Mouse (Mus musculus) megakaryocyte, embryonic 14.5 days (primary cell): ENCODE measurements around the gene Ralgapb. TPM values are rescaled to one million over a fixed set of nuclear protein-coding genes. Genes with fewer than 3 reads are reported as not detected.

Experiments used
- H3K27me3 ChIP-seq: replicated peaks from 2 replicates; pipeline ENCODE3; 2012; ENCODE audit warnings: inconsistent platforms
- H3K36me3 ChIP-seq: replicated peaks from 2 replicates; pipeline ENCODE3; 2012; ENCODE audit warnings: low read length, inconsistent platforms, mixed read lengths
- H3K4me1 ChIP-seq: 2 replicates; pipeline ENCODE4 v1.6.1; 2012; ENCODE audit warnings: inconsistent platforms
- H3K4me3 ChIP-seq: replicated peaks from 2 replicates; pipeline ENCODE3; 2012; ENCODE audit warnings: moderate library complexity, mild to moderate bottlenecking, inconsistent platforms
- H3K9me3 ChIP-seq: 2 replicates; pipeline ENCODE4 v1.6.1; 2012; ENCODE audit warnings: inconsistent platforms
- FLI1 ChIP-seq: IDR thresholded peaks from 2 replicates; pipeline ENCODE4 v1.6.1; 2012; ENCODE audit warnings: low read length, inconsistent platforms, mixed read lengths
- GATA1 ChIP-seq: IDR thresholded peaks from 3 replicates; pipeline ENCODE4 v1.6.1; 2012; ENCODE audit warnings: mixed read lengths, low read length, inconsistent platforms, borderline replicate concordance
- polyA plus RNA-seq: library from polyadenylated mRNA; stranded (reverse); fragments of >175 nt; gene quantifications from 2 replicates; pipeline ENCODE4 v1.2.3, GENCODE M21; 2012; ENCODE audit warnings: low replicate concordance; ENCODE audit not compliant: insufficient read depth

Ralgapb gene
- polyA plus RNA-seq, 1 experiment = 1.7 TPM

GRCm38 (mm10) chr2:158512528-158512927 lies 102.9 kb downstream of the Ralgapb start, which contains the start of gene Arhgap40:
Gene Arhgap40 (plus strand): TSS chr2:158512796.
- H3K4me1 ChIP-seq = no peaks in the 10 kb centered on the region
- H3K9me3 ChIP-seq = peaks cover 5% of the 10 kb centered on the region
- H3K36me3 ChIP-seq = no peaks in the 10 kb centered on the region
- TF ChIP-seq FLI1 (no peak), GATA1 (no peak)
- no peak within 1 kb of the TSS for H3K4me3 ChIP-seq
- peaks cover 34% of the 10 kb centered on the region for H3K27me3 ChIP-seq

GRCm38 (mm10) chr2:158513821-158514336 lies 104.2 kb downstream of the Ralgapb start:
- H3K27me3 ChIP-seq = peaks cover 34% of the 10 kb centered on the region
- H3K4me1 ChIP-seq = no peaks in the 10 kb centered on the region
- peaks cover 5% of the 10 kb centered on the region for H3K9me3 ChIP-seq
- TF ChIP-seq FLI1 = no peak
- TF ChIP-seq GATA1 = no peak
- no peak overlapping the region for H3K4me3 ChIP-seq
- no peaks in the 10 kb centered on the region for H3K36me3 ChIP-seq

GRCm38 (mm10) chr2:158518583-158518982 lies 108.9 kb downstream of the Ralgapb start:
- Histone ChIP-seq H3K4me3 (no peak overlapping the region), H3K4me1 (no peaks in the 10 kb centered on the region), H3K9me3 (peaks cover 7% of the 10 kb centered on the region; the same call in 1 of the 2 replicates), H3K27me3 (peaks cover 38% of the 10 kb centered on the region), H3K36me3 (no peaks in the 10 kb centered on the region)
- TF ChIP-seq GATA1 = no peak
- TF ChIP-seq FLI1 = no peak

GRCm38 (mm10) chr2:158519071-158519470 lies 109.4 kb downstream of the Ralgapb start:
- H3K4me3 ChIP-seq = no peak overlapping the region
- no peak for TF ChIP-seq GATA1
- TF ChIP-seq FLI1 = no peak
- no peaks in the 10 kb centered on the region for H3K4me1 ChIP-seq
- peaks cover 41% of the 10 kb centered on the region for H3K27me3 ChIP-seq
- H3K9me3 ChIP-seq = peaks cover 7% of the 10 kb centered on the region; the same call in 1 of the 2 replicates
- H3K36me3 ChIP-seq = no peaks in the 10 kb centered on the region

- Histone ChIP-seq H3K9me3 (peaks cover 7% of the 10 kb centered on the region; the same call in 1 of the 2 replicates), H3K4me1 (no peaks in the 10 kb centered on the region), H3K36me3 (no peaks in the 10 kb centered on the region), H3K27me3 (peaks cover 42% of the 10 kb centered on the region), H3K4me3 (no peak overlapping the region)
- no peak for TF ChIP-seq GATA1
- TF ChIP-seq FLI1 = no peak
These were observed 110.2 kb downstream of the Ralgapb start for GRCm38 (mm10) chr2:158519800-158520199.

- TF ChIP-seq FLI1 (no peak), GATA1 (no peak)
- no peaks in the 10 kb centered on the region for H3K4me1 ChIP-seq
- no peak overlapping the region for H3K4me3 ChIP-seq
- H3K9me3 ChIP-seq = peaks cover 7% of the 10 kb centered on the region; the same call in 1 of the 2 replicates
- peaks cover 42% of the 10 kb centered on the region for H3K27me3 ChIP-seq
- H3K36me3 ChIP-seq = no peaks in the 10 kb centered on the region
These were observed 113.4 kb downstream of the Ralgapb start for GRCm38 (mm10) chr2:158523060-158523459.

GRCm38 (mm10) chr2:158524129-158524860 lies 114.6 kb downstream of the Ralgapb start:
- TF ChIP-seq FLI1 (no peak), GATA1 (no peak)
- no peaks in the 10 kb centered on the region for H3K4me1 ChIP-seq
- no peaks in the 10 kb centered on the region for H3K36me3 ChIP-seq
- peaks cover 7% of the 10 kb centered on the region; the same call in 1 of the 2 replicates for H3K9me3 ChIP-seq
- H3K4me3 ChIP-seq = no peak overlapping the region
- peaks cover 38% of the 10 kb centered on the region for H3K27me3 ChIP-seq

- Histone ChIP-seq H3K4me1 (peaks cover 7% of the 10 kb centered on the region; the same call in 1 of the 2 replicates), H3K9me3 (peaks cover 14% of the 10 kb centered on the region), H3K27me3 (peaks cover 25% of the 10 kb centered on the region), H3K36me3 (no peaks in the 10 kb centered on the region), H3K4me3 (no peak overlapping the region)
- TF ChIP-seq FLI1 (no peak), GATA1 (no peak)
These were observed 124.4 kb downstream of the Ralgapb start for GRCm38 (mm10) chr2:158534090-158534489.

- peaks cover 7% of the 10 kb centered on the region; the same call in 1 of the 2 replicates for H3K4me1 ChIP-seq
- TF ChIP-seq GATA1 (no peak), FLI1 (no peak)
- H3K27me3 ChIP-seq = peaks cover 30% of the 10 kb centered on the region
- H3K4me3 ChIP-seq = no peak overlapping the region
- peaks cover 14% of the 10 kb centered on the region for H3K9me3 ChIP-seq
- H3K36me3 ChIP-seq = no peaks in the 10 kb centered on the region
These were observed 124.9 kb downstream of the Ralgapb start for GRCm38 (mm10) chr2:158534559-158534958.
